Mouse (Mus musculus) CH12.LX (cell line): ENCODE measurements around the gene Cct8. TPM values are rescaled to one million over a fixed set of nuclear protein-coding genes. Genes with fewer than 3 reads are reported as not detected.

Experiments used
- DNase-seq: peaks from one replicate; pipeline ENCODE4 v3.0.0-alpha.2; 2013; ENCODE audit errors: extremely low read depth
- H3K27ac ChIP-seq: 2 replicates; pipeline ENCODE4 v1.5.1; 2012; ENCODE audit warnings: low read depth, mild to moderate bottlenecking, control low read depth, moderate library complexity; ENCODE audit not compliant: insufficient read depth
- H3K27me3 ChIP-seq: replicated peaks from 2 replicates; pipeline ENCODE3; 2012; ENCODE audit warnings: inconsistent platforms
- H3K36me3 ChIP-seq, 2 experiments: replicated peaks in 1 of 2; 2 replicates each; pipeline versions ENCODE3 to v1.6.1; 2012; ENCODE audit warnings: inconsistent platforms in 1 of 2, low read length in 1 of 2, mild to moderate bottlenecking in 1 of 2, mixed read lengths in 1 of 2, moderate library complexity in 1 of 2; ENCODE audit not compliant: control insufficient read depth in 1 of 2, insufficient read depth in 1 of 2
- H3K4me1 ChIP-seq, 2 experiments: 2 replicates each; pipeline ENCODE4 v1.6.1; 2012; ENCODE audit warnings: inconsistent platforms in 1 of 2, moderate library complexity in 1 of 2; ENCODE audit not compliant: insufficient read depth in 2 of 2, control insufficient read depth in 1 of 2
- H3K4me2 ChIP-seq: 2 replicates; pipeline ENCODE4 v1.6.1; 2012; ENCODE audit warnings: low read depth, mild to moderate bottlenecking, control low read depth; ENCODE audit not compliant: poor library complexity, insufficient read depth, severe bottlenecking
- H3K4me3 ChIP-seq, 3 experiments: fragments of 150-350 bp in 1 of 3; sonication (generic) in 1 of 3; replicated peaks in 1 of 3; 2 replicates each; pipeline versions ENCODE3 to v1.5.1; 2011 to 2012; ENCODE audit warnings: low read depth in 2 of 3, low read length in 2 of 3, mild to moderate bottlenecking in 2 of 3, moderate library complexity in 2 of 3, control low read depth in 1 of 3, improper control_type of control experiment in 1 of 3, inconsistent platforms in 1 of 3, mixed read lengths in 1 of 3; ENCODE audit not compliant: poor library complexity in 1 of 3
- H3K79me2 ChIP-seq: replicated peaks from 2 replicates; pipeline ENCODE4 v1.6.1; 2012; ENCODE audit warnings: mild to moderate bottlenecking, moderate library complexity; ENCODE audit not compliant: control insufficient read depth, poor library complexity, insufficient read depth, severe bottlenecking; ENCODE audit errors: extremely low read depth
- H3K9ac ChIP-seq: 2 replicates; pipeline ENCODE4 v1.6.1; 2012; ENCODE audit warnings: low read depth, mild to moderate bottlenecking, control low read depth, moderate library complexity; ENCODE audit not compliant: insufficient read depth
- H3K9me3 ChIP-seq: replicated peaks from 2 replicates; pipeline ENCODE3; 2012; ENCODE audit warnings: low read length, inconsistent platforms, mixed read lengths
- BHLHE40 ChIP-seq: IDR thresholded peaks from 2 replicates; pipeline ENCODE4 v1.6.1; 2011; ENCODE audit warnings: mild to moderate bottlenecking, low read depth, low read length, improper control_type of control experiment
- CHD1 ChIP-seq: IDR thresholded peaks from 2 replicates; pipeline ENCODE4 v1.6.1; 2012; ENCODE audit warnings: low read depth, low read length, improper control_type of control experiment, inconsistent platforms
- CTCF ChIP-seq, 2 experiments: IDR thresholded peaks in 1 of 2; conservative IDR thresholded peaks in 1 of 2; 2 replicates each; pipeline ENCODE4 v1.5.1; 2011 to 2012; ENCODE audit warnings: low read depth in 2 of 2, low read length in 2 of 2, improper control_type of control experiment in 1 of 2, inconsistent platforms in 1 of 2, mild to moderate bottlenecking in 1 of 2, moderate library complexity in 1 of 2
- E2F4 ChIP-seq: IDR thresholded peaks from 2 replicates; pipeline ENCODE4 v1.6.1; 2011; ENCODE audit warnings: low read depth, low read length, improper control_type of control experiment; ENCODE audit not compliant: insufficient replicate concordance
- ETS1 ChIP-seq: conservative IDR thresholded peaks from 2 replicates; pipeline ENCODE4 v1.6.1; 2012; ENCODE audit warnings: low read depth, mild to moderate bottlenecking, inconsistent platforms, low read length, improper control_type of control experiment, moderate library complexity
- JUN ChIP-seq: IDR thresholded peaks from 2 replicates; pipeline ENCODE4 v1.6.1; 2011; ENCODE audit warnings: low read depth, mild to moderate bottlenecking, low read length, improper control_type of control experiment, moderate library complexity; ENCODE audit not compliant: insufficient read depth
- JUND ChIP-seq: conservative IDR thresholded peaks from 2 replicates; pipeline ENCODE4 v1.6.1; 2011; ENCODE audit warnings: low read depth, low read length, improper control_type of control experiment
- MAX ChIP-seq: IDR thresholded peaks from 2 replicates; pipeline ENCODE4 v1.6.1; 2011; ENCODE audit warnings: low read length, improper control_type of control experiment
- NELFE ChIP-seq: IDR thresholded peaks from 2 replicates; pipeline ENCODE4 v1.6.1; 2011; ENCODE audit warnings: low read depth, low read length, improper control_type of control experiment
- POLR2A ChIP-seq: IDR thresholded peaks from 2 replicates; pipeline ENCODE4 v1.6.1; 2011; ENCODE audit warnings: low read depth, mild to moderate bottlenecking, improper control_type of control experiment, low read length
- SIN3A ChIP-seq: IDR thresholded peaks from 2 replicates; pipeline ENCODE4 v1.6.1; 2012; ENCODE audit warnings: low read length, improper control_type of control experiment, inconsistent platforms
- TBP ChIP-seq: conservative IDR thresholded peaks from 2 replicates; pipeline ENCODE4 v1.6.1; 2011; ENCODE audit warnings: low read depth, low read length, improper control_type of control experiment
- USF1 ChIP-seq: IDR thresholded peaks from 2 replicates; pipeline ENCODE4 v1.6.1; 2014; ENCODE audit warnings: low read depth, mild to moderate bottlenecking, inconsistent platforms, low read length, improper control_type of control experiment
- ZNF384 ChIP-seq: IDR thresholded peaks from 2 replicates; pipeline ENCODE4 v1.6.1; 2012; ENCODE audit warnings: low read depth, low read length, improper control_type of control experiment, inconsistent platforms
- dilution Hi-C: fragments of 300-500 bp; cut with MboI; formaldehyde crosslinking; loops from 2 replicates; pipeline ENCODE4 v1.14.3; 2020; ENCODE audit warnings: low sequenced_read_pairs; ENCODE audit not compliant: extremely low pct_unique_long_range_greater_than_20kb, extremely low pct_ligation_motif_present
- in situ Hi-C: fragments of 300-500 bp; cut with MboI; formaldehyde crosslinking; loops from 3 replicates; pipeline ENCODE4 v1.14.3; 2019; ENCODE audit warnings: low sequenced_read_pairs, low pct_ligation_motif_present, low pct_unique_long_range_greater_than_20kb, mixed read lengths
- polyA plus RNA-seq: library from polyadenylated mRNA; unstranded; fragments of >175 nt; gene quantifications from 2 replicates; pipeline ENCODE4 v1.2.1, GENCODE M21; 2012; ENCODE audit warnings: low read depth; ENCODE audit not compliant: insufficient read length
- total RNA-seq, 2 experiments: library from RNA; depleted of rRNA; stranded (reverse); fragments of 300-350 nt in 1 of 2; fragments of >200 nt in 1 of 2; gene quantifications; 2 replicates each; pipeline ENCODE4 v1.2.3; 2012 to 2014

Cct8 gene
- total and polyA plus RNA-seq, 3 experiments = 350 to 1,169 (median 863) TPM

DNA sequence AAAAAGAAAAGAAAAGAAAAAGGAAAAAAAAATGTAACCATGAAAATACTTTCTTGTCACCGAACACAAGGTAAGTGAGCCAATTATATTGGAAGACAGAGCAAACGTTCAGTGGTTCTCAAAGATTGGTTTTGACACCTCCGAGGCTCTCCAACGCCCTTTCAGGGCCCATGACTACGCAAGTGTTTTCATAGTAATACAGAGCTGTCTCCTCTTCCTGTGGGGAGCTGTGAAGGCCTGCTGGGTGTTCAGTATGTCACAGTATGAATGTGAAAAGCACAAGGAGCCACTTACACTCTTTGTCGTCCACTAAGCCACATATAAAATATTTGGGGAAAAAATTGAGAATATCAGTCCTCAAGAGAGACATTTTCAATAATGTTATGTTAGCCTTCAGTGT lies 1.5 kb upstream of the Cct8 start:
- peak overlapping the region in 2 of 3 experiments; percentile 87 to 97 for H3K4me3 ChIP-seq
- dilution Hi-C loops (no loop called here), in situ Hi-C loops (no loop called here)
- H3K9me3 ChIP-seq = no peaks in the 10 kb centered on the region
- TF ChIP-seq MAX (no peak), BHLHE40 (no peak), ETS1 (no peak), SIN3A (no peak)
- peaks cover 12 to 29% of the 10 kb centered on the region in 2 experiments for H3K36me3 ChIP-seq
- H3K4me1 ChIP-seq = peaks cover 8 to 29% of the 10 kb centered on the region in 2 experiments
- no peak overlapping the region for H3K27ac ChIP-seq
- H3K27me3 ChIP-seq = no peaks in the 10 kb centered on the region
- H3K9ac ChIP-seq = peak overlapping the region; percentile 81
- H3K4me2 ChIP-seq = peak overlapping the region; percentile 99
- H3K79me2 ChIP-seq = peaks cover 38% of the 10 kb centered on the region
- DNase-seq = peak; percentile 55

DNA sequence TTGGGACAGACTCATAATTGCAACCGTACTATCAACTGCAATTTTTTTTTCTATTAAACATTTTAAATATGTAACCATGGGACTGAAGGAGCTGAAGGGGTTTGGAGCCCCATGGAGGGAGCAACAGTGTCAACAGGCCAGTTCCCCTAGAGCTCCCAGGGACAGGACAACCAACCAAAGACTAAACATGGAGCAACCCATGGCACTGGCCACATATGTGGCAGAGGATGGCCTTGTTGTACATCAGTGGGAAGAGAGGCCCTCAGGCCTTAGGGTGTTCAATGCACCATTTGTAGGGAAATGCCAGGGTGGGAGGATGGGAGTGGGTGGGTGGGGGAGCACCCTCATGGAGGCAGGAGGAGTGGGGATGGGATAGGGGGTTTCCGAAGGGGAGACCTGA lies 1.1 kb upstream of the Cct8 start:
- no peak overlapping the region for H3K27ac ChIP-seq
- peaks cover 8 to 29% of the 10 kb centered on the region in 2 experiments for H3K4me1 ChIP-seq
- peaks cover 43% of the 10 kb centered on the region for H3K79me2 ChIP-seq
- peak overlapping the region; percentile 81 for H3K9ac ChIP-seq
- in situ Hi-C loops = no loop called here
- dilution Hi-C loops = no loop called here
- H3K9me3 ChIP-seq = no peaks in the 10 kb centered on the region
- TF ChIP-seq CHD1 (0 out of 2 replicates have a peak, but pooled peaks have one; percentile 82), ETS1 (no peak), POLR2A (peak; percentile 25; the same call in 1 of the 2 replicates)
- no peak for DNase-seq
- H3K4me2 ChIP-seq = peak overlapping the region; percentile 99
- H3K27me3 ChIP-seq = no peaks in the 10 kb centered on the region
- peak overlapping the region; percentile 56 to 97 (median 87) for H3K4me3 ChIP-seq
- H3K36me3 ChIP-seq = peaks cover 16 to 32% of the 10 kb centered on the region in 2 experiments

DNA sequence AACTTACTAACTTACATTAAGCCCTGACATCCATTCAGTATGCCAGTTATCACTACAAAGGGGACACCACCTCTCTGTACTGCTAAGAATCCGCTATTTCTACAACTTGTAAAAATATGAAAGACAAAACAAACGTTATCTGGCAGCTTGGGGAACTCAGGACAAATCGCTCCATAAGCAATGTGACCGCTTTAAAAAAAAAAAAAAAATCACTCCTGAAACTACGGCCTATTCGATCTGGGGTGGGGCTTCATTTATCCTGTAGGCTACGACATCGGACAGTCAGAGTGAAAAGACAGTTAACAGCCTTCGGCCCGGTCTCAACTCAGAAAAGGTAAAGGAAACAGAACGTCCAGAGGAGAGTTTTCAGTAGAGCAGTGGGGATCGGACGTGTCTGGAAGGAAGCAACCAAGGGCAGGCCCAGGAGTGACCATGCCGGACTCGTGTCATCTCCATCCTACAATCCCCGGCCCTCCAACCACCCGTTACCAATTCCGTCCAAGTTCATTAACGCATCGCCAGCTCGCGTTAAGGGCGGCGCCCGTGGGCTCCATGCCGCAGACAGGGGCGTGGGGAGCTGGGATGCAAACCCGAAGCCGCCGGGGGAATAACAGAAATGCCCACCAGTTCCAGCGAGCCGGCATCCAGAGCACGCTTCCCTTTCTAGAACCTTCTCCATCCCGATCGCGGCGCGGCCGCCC lies 568 bp downstream of the Cct8 start:
- Histone ChIP-seq H3K27me3 (no peaks in the 10 kb centered on the region), H3K79me2 (peaks cover 55% of the 10 kb centered on the region), H3K9me3 (no peaks in the 10 kb centered on the region), H3K4me3 (peak overlapping the region; percentile 87 to 97 (median 96)), H3K4me1 (peaks cover 8 to 29% of the 10 kb centered on the region in 2 experiments), H3K9ac (peak overlapping the region; percentile 100), H3K27ac (peak overlapping the region; percentile 66), H3K4me2 (peak overlapping the region; percentile 98), H3K36me3 (peaks cover 31 to 47% of the 10 kb centered on the region in 2 experiments)
- TF ChIP-seq TBP (no peak), JUN (no peak), CTCF (conservative IDR thresholded peaks at IDR 0.05 in 1 of 2, IDR thresholded peaks at IDR 0.05 in 1 of 2; ENCODE audit: low read depth in 2 of 2, low read length in 2 of 2) (no peak), NELFE (no peak), E2F4 (no peak), USF1 (no peak), JUND (no peak), ZNF384 (peak; percentile 66; the same call in 1 of the 2 replicates)
- in situ Hi-C loops = no loop called here
- dilution Hi-C loops = no loop called here
- no peak for DNase-seq
